Mouse (Mus musculus) cerebellum, adult 9-11 months (tissue): ENCODE measurements around the gene Slc6a21.

Experiments
- DNase-seq: peaks from one replicate; pipeline ENCODE4 v3.0.0; 2022

Gene Slc6a21

DNA sequence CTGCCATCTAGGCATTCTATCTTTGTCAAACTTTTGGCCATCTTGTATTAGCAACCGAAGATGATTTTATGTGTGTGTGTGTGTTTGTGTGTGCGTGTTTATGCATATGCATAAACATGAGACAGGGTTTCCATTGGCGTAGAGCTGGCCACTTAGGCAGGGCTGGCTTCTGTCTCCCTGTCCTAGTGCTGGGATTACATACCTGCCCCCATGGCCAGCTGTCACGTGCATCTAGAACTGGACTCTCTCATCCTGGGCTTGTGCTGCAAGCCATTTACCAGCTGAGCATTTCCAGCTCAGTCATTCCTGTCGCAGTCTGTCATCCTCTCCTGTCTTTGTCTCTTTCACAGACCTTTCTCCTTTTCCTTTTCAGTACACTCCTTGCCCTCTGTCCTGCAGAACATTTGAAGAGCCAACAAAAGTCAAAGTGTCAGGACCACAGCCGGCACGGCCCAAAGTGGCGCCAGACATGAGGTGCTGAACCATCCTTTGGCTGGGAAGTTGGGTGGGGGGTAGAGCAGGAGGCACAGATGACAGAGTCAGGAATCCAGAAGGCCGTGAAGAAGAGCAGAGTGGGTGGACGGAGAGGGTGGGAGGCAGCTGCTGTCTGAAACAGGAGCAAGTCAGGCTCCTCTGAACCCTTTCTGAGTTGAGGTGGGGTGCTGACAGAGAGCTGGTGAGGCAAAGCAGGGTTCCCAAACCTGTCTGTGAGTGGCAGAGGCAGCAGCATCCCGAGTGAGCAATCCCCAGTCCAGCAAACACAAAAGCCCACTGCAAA lies 20.1 kb upstream of the Slc6a21 start:
- no peak for DNase-seq

GRCm38 (mm10) chr7:45259281-45259680 lies 18.0 kb upstream of the Slc6a21 start:
- DNase-seq = no peak

DNA sequence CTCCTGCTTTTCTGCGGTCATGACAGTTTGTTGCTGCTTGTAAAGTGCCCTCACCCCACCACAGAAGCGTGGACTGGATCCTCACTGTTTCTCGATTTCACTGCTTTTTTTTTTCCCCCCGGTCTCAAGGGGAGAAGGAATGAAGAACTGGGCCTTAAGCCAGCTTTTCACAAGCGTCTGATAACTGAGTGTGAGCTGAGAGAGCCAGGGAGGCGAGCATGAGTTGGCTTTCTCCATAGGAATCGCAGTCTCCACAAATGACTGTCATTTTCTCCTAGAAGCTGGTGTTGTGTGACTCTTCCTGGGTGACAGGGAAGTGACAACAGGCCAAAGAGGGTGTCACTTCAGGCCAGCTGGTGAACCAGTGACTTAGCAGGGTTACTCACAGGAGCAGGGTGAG lies 15.0 kb upstream of the Slc6a21 start:
- DNase-seq = no peak

DNA sequence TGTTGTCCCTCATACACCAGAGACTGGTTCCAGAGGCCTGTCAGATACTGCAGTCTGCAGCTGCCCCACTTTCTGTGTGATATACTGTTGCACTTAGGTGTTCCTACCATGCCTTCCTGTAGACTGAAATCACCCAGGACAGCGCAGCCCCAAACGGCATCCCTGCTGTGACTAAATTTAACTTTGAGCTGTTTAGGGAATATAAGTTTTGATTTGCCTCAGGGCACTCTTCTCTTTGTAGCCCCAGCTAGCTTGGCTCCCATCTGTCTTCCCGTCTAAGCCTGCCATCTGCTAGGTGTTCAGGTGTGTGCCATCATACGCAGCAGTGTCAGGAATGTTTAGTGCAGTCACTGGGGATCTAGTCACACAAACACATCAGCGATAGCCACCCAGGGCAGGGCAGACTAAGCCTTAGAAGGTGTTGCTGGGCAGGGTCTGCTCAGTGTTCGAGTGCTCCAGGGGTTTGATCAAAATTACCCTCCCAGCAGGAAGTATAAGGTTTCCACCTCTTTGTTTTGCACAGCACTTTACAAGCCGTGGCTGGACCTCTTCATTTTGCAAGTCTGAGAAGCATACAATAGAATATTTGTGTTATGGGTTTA lies 14.2 kb upstream of the Slc6a21 start:
- no peak for DNase-seq

GRCm38 (mm10) chr7:45264348-45264747 lies 13.0 kb upstream of the Slc6a21 start:
- no peak for DNase-seq

DNA sequence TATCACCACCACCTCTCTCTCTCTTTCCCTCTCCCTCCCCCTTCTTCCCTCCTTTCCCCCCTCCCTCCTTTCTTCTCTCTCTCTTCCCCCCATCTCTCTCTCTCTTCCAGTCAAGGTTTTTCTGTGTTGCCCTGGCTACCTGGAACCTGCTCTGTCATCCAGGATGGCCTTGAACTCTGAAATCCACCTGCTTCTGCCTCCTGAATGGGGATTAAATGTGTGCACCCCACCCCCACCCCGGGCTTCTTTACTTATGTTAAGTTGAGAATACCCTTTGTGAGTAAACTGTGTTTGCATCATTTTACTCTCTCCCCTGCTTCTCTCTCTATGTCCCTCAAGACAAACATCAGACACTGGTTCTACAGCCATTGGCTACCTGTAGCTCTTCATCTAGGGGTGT lies 11.8 kb upstream of the Slc6a21 start:
- DNase-seq = no peak

- DNase-seq = no peak
Measured at GRCm38 (mm10) chr7:45272786-45273412, 4.4 kb upstream of the Slc6a21 start.

DNA sequence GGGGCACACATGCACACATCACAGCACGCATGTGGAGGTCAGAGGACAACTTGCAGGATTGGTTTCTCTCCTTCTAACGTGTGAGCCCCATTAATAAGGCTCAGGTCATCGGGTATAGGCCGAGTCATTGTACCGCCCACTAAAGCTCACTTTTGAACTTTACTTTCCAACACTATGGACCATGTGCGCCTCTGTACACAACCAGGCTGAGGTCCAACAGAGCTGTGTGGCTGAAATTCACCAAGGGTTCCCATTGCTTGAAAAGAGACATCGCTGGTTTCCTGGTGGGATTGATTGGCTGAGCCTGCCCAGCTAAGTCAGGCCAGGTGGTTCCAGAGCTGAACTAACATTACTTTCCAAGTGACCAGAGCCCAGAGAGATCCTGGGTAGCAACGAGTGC lies 3.6 kb upstream of the Slc6a21 start:
- DNase-seq = no peak

DNA sequence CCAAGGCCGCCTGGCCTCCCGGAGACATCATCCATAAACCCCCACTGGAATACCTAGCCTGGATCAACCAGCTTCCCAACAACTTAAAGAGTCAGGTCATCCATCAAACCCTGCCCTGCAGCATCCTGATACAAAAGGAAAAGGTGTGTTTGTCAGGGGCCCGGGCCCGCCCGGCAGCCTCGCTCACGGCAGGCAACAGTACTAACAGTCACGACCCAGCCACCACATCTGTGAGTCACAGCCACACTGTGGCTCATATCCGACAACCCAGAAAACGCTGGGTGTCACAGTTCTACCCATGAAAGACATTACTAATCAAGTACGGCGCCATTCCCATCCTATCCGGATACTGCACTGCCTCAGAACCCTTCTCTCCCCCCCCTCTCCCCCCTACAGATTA lies 9.2 kb downstream of the Slc6a21 start:
- DNase-seq = no peak

GRCm38 (mm10) chr7:45296626-45297025 lies 19.3 kb downstream of the Slc6a21 start:
- DNase-seq = no peak

GRCm38 (mm10) chr7:45297563-45297962 lies 20.2 kb downstream of the Slc6a21 start:
- no peak for DNase-seq

- peak; percentile 46 for DNase-seq
Measured at GRCm38 (mm10) chr7:45299752-45300151, 22.4 kb downstream of the Slc6a21 start.

DNA sequence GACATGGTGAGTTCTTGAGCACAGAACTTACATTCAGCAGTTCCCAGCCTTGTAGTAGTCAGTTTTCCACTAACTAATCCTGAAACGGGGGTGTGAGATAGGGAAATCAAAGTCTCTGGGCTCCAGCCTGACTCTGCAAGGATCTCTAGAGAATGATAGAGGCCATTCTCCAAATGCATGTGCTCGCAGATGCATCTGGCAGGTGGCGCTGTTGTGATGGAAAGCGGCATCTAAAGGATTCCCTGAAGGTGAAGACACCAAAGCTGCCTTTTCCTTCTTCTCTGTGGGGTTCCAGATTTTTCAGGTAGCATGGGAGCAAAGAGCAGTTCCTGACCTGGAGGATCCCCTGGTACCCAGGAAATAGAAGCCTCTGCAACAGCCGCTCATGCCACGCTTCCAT lies 23.0 kb downstream of the Slc6a21 start:
- peak; percentile 64 for DNase-seq

GRCm38 (mm10) chr7:45302626-45303025 lies 25.3 kb downstream of the Slc6a21 start:
- no peak for DNase-seq

DNA sequence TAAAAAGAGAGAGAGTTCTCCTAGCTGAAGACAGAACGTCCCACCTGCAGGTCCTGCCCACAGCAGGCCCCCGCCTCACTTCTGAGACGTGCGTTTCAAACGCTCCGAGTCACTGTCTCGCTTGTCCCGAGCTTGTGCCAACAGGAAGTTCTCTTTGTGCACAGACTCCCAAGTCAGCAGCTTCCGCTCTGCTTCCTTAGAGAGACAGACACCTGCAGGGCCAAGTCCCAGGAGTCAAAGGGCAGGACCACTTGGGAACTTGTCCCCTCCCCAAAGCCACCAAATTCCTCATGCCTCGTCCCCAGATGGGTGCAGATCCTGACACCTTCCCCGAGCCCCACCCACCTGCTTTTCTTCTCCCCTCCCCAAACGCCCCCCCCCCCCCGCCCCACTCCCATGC lies 27.6 kb downstream of the Slc6a21 start:
- DNase-seq = no peak

GRCm38 (mm10) chr7:45305275-45305674 lies 28.0 kb downstream of the Slc6a21 start:
- DNase-seq = peak; percentile 88

GRCm38 (mm10) chr7:45308551-45309240 lies 31.4 kb downstream of the Slc6a21 start:
- no peak for DNase-seq

- peak; percentile 54 for DNase-seq
Measured at GRCm38 (mm10) chr7:45309455-45309854, 32.1 kb downstream of the Slc6a21 start.

DNA sequence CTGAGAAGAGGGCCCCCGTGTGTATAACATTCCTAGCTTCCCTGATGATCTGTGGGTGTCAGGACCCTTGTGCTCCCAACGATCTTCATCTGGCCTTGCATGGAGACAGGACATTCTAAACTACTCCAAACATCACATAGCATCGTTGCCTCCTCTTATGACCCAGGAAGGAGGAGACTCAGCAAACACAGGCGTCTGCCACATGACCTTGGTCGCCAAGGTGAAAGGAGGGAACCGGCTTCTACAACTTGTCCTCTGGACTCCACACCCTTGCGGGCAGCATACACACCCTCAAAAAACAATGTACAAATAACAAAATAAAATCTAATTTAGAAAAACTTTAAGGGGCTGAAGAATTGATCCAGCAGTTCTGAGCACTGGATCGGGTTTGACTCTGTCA lies 34.7 kb downstream of the Slc6a21 start:
- DNase-seq = no peak

GRCm38 (mm10) chr7:45312686-45313453 lies 35.6 kb downstream of the Slc6a21 start:
- DNase-seq = no peak

GRCm38 (mm10) chr7:45313495-45313894 lies 36.2 kb downstream of the Slc6a21 start:
- no peak for DNase-seq

DNA sequence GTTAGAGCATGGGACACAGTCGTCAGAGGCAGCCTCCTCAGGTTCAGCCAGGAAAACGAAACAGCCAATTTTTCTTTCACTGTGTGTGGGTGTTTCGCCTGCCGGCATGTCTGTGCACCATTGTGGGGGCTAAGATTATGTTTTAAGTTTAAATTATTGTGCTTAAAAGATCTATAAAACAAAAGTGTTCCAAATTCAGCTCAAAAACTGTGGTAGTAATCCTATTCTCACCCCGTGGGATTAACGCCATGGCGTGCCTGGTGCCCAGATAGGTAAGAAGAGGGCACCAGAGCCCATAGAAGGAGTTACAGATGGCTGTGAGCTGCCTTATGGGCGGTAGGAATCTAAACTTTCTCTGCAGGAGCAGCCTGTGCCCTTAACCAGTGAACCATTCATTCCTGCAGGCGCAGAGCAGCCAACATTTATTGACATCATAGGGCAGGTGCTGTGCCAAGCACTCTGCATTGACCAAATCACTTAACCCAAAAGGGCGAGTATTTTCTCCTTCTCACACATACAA lies 37.9 kb downstream of the Slc6a21 start:
- DNase-seq = no peak

DNA sequence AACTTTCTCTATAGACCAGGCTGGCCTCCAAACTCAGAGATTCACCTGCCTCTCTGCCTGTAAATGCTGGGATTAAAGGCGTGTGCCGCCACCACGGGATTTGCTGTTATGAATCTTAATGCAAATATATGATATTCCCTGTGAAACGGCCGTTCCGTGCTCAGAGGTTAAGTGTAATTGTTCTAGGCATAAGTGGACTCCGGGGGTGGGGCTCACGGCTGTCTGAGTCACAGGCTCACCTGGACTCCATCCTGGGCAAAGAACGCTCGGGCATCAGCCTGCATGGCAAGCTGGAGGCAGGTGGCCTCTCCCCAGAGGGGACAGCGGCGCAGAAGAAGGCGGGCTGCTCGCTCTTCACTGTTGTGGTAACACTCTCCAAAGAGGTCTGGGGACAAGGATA lies 39.2 kb downstream of the Slc6a21 start:
- no peak for DNase-seq
